Mouse (Mus musculus) brain, embryonic 14.5 days (tissue): ENCODE results near the gene Sfxn1. TPM values are rescaled to one million over a fixed set of nuclear protein-coding genes. Genes with fewer than 3 reads are reported as not detected.
A peak's percentile ranks its signal among the peaks of the same experiment; 100 is the strongest.

ENCODE experiments used
- DNase-seq: peaks from one replicate; pipeline ENCODE4 v3.0.0-alpha.2; 2011; ENCODE audit warnings: low read depth
- CTCF ChIP-seq: fragments of 200-500 bp; IDR thresholded peaks from 2 replicates; pipeline ENCODE4 v1.5.1; 2012; ENCODE audit warnings: inconsistent platforms, mild to moderate bottlenecking, moderate library complexity, borderline replicate concordance; ENCODE audit not compliant: insufficient read depth, insufficient read length; ENCODE audit errors: extremely low read depth
- POLR2A ChIP-seq: fragments of 200-500 bp; IDR thresholded peaks from 2 replicates; pipeline ENCODE4 v1.6.1; 2012; ENCODE audit warnings: mild to moderate bottlenecking, inconsistent platforms, borderline replicate concordance; ENCODE audit not compliant: poor library complexity, insufficient read depth, insufficient read length, severe bottlenecking; ENCODE audit errors: extremely low read depth
- polyA plus RNA-seq: library from polyadenylated mRNA; depleted of rRNA; stranded (reverse); fragments of >200 nt; gene quantifications from 2 replicates; pipeline ENCODE4 v1.2.3, GENCODE M21; 2012

The Sfxn1 gene
- polyA plus RNA-seq, 1 experiment, result 62.2 TPM

DNA sequence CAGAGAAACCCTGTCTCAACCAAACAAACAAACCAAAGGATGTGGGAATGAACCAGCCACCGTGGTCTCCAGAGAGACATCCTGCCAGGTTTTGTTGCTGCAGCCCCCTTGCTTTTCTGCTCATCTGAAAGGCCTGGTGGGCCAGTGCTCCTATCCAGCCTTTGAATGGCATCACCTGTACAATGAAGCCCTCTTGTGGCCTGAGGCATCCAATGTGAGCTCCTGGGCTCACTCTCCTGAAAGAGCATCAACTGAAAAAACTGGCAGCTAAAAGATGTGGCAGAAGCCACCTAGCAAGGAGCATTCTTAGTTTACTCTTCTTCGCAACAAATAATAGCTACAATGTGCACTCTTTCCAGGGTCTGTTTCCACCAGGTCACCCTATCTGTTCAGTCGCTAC is 9.6 kb upstream of the Sfxn1 start:
- DNase-seq, result no peak
- peak; percentile 30; the same call in 1 of the 2 replicates for TF ChIP-seq CTCF
- no peak for TF ChIP-seq POLR2A

DNA sequence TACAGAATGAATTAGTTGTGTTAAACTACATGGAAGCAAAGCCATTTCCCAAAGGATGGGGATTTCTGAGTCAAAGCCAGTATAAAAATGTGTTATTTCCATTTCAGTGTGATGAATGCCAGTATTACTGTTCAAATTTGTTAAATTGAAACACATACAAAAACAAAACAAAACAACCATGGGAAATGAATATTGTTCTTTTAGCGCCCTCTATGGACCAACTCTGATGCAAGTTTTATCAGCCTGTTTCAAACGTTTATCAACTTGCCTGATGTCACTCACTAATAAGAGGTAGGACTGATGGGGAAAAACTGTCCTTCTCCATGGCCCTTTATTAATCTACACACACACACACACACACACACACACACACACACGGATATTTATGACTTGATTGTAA is 8.4 kb upstream of the Sfxn1 start:
- DNase-seq, result peak; percentile 68
- TF ChIP-seq POLR2A (no peak), CTCF (peak; percentile 27; the same call in 1 of the 2 replicates)

DNA sequence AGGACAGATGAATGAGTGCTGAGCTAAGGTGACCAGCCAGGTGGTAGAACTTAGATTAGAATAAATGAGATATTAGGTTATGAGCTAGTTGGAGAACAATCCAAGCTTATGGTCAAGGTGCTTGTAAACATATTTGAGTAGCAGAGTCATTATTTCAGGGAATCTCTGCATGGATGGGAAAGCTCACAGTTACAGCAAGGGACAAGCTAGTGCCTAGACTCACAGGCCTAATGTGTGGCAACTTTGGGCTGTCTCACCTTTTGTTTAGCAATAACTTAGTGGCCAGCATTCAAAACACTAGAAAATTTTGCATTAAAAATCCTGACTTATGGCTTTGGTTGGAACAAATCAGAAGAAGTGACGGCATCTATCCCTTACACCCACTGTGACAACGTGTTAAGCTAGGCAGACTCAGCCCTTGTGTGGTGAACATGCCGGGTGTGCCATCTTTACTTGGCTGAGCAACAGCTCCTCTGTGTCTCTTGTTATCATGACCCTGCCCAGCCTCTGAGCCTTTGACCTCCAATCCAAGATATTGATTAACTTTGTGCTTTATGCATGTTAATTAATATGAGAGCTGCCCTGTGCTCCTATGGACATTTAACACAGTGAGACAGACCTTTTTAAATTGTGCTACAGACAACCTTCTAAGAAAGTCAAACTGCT is 5.5 kb upstream of the Sfxn1 start:
- no peak for TF ChIP-seq POLR2A
- TF ChIP-seq CTCF, result no peak
- no peak for DNase-seq

DNA sequence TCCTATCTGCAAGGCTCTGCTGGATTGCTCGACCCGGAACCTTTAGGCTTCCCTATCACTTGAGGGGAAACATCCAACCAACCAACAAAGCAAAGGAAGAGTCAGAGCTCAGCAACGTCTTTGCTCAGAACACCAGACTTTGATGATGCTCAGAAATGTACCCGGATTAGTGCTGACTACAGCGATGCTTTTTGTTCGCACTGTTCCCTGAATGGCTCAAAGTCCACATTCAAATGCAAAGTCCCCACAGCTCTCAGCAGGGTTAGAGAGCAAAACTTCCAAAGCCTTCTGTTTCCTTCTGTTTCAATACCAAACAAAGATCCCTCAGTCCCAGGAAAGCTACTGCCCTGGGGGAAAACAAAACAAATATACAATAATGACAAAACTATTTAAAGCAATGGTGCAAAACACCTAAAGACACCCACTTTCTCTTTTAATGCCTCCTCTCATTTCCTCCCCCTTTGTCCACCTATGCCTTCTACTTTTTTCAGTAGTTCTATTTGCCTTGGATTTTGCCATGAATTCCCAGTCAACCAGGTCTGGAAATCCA is 4.0 kb upstream of the Sfxn1 start:
- DNase-seq, result peak; percentile 74
- no peak for TF ChIP-seq POLR2A
- TF ChIP-seq CTCF, result no peak

DNA sequence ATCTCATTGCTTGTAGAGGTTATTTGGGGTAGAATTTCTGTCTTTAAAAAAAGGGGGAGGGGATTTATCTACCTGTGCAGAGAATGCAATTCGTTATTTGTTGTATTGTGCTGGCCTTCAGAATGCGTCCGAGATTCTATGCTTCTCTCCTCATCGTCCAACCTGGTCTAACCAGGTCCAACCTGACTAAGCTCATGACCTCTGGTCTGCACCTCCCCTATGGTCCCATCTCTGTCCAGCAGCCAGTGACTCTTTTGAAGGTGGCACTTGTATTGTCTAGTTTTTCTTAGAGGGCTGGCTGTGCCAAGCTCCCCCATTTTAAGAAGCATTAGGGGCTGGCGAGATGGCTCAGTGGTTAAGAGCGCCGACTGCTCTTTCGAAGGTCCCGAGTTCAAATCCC is 658 bp upstream of the Sfxn1 start:
- TF ChIP-seq POLR2A, result no peak
- no peak for DNase-seq

DNA sequence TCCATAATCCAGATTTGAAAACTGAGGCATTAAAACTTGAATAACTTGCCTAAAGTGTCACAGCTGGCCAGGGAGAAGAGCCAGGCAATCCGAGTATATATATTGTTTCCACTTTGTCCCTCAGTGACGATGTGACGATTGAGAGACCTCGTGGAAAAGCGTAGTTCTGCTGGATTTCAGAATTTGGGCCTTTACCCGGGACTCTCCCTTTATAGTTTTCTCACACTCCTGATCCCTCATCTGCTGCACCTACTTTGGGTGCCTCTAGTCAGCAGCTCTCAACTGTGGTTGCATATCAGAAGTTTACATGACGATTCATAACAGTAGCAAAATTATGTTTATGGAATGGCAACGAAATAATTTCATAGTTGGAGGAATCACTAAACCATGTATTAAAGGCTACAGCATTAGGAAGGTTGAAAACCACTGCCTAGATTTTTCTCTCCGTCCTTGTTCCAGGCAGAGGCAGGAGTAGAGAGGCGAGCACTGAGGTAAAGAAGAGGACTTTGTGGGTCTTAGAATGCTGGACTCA is 923 bp downstream of the Sfxn1 start:
- TF ChIP-seq POLR2A (no peak), CTCF (no peak)
- DNase-seq, result no peak

DNA sequence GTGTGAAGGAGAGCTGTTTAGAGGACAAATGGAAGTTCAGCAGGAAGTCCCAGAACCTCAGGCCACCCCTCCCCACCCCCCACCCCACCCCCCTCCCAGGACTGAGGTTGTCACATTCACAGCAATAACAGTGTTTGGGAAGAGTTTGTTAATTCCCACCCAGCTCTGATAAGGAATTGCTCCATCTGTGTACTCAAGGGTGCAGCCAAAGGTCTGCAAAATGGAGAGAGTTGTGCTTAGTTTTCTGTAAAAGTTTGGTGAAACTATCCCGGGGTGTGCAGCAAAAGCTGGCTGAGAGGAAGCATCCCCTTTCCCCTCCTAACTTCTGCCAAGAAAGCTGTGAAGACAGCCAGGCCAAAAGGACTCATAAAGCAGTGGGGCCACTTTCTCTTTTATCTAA is 1.4 kb downstream of the Sfxn1 start:
- TF ChIP-seq POLR2A, result no peak
- TF ChIP-seq CTCF, result no peak
- no peak for DNase-seq

DNA sequence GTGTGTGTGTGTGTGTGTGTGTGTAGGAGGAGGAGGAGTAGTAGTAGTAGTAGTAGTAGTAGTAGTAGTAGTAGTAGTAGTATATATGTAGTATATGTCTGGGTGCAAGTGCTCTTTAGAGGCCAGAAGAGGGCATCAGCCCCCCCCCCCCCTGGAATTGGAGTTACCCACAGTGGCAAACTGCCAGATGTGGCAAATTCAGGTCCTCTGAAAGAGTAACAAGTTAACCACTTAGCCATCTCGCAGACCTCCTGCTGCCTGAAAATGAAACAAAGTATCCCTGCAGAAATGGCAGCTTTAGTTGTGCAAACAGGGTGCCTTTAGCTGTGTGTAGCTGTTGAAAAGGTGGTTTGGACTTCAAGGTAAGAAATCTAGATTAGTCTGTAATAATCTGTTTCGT is 1.8 kb downstream of the Sfxn1 start:
- TF ChIP-seq POLR2A (no peak), CTCF (no peak)
- DNase-seq, result no peak

DNA sequence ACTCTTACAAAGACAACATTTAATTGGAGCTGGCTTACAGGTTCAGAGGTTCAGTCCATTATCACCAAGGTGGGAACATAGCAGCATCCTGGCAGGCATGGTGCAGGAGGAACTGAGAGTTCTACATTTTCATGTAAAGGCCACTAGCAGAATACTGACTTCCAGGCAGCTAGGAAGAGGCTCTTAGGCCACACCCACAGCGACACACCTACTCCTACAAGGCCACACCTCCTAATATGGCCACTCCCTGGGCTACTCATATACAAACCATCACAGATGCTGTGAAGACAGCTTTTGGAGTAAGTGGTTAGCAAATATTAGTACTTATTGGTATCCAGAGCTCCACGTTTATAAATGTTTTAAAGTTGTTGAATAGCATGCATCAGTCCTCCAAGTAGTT is 3.7 kb downstream of the Sfxn1 start:
- TF ChIP-seq POLR2A (no peak), CTCF (no peak)
- no peak for DNase-seq

DNA sequence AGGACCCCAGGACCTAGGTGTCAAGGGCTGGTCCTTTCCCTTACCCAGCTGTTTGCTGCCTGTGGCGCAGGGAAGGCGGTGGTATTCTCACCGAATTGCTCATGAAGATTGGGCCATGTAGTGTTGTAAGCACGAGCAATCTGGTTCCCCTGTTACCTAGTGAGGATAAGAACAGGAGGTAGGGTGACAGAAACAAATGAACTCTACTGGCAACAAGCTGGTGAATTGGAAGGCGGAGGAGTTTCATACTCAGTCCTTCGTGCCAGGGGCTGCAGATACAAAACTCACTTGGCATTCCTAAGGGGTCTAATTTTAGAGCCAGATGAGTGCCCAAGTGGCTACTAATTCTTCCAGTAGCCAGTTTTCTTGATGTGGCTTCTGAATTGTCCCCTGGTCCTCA is 4.4 kb downstream of the Sfxn1 start:
- TF ChIP-seq POLR2A (no peak), CTCF (no peak)
- no peak for DNase-seq

DNA sequence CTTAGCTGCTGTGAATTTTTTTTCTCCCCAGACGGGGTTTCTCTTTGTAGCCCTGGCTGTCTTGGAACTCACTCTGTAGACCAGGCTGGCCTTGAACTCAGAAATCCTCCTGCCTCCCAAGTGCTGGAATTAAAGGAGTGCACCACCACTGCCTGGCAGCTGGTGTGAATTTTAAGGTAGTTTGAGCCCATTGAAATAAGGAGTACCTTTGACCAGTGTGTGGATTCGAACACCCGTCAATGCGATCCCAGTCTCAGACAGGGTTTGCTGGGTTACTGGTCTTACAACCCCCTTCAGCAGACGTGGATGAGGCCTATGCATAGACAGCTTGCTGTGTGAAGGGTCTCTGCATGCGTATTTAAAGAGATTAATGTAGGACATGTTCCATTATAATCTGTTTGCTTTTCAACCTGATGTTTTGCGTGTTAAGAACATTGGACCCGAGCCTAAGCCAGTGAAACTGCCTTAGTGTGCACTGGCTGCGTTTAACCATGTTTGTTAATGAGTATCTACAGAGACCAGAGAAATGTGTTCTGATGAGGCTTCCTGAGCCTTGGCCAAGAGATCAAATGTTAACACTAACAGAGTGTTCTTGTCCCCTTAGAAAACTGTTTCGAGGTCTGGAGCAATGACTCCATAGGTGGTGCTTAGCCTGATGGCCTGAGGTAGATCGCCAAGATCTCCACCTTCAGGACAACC is 5.2 kb downstream of the Sfxn1 start:
- no peak for DNase-seq
- TF ChIP-seq POLR2A (no peak), CTCF (no peak)
